Comparison of ENCODE assay signal across 7 mouse cellular contexts in genomic region chr1:120197189-120197588, GRCm38 (mm10).
DNase-seq lines count a peak whose midpoint lies in the region; TF ChIP-seq lines count a peak whose summit lies in the region.

No protein-coding gene starts in this region.

- DNase-seq in adrenal gland, adult 18-20 months (ENCODE audit: low spot score in 2 of 2), result peak; percentile 82 to 83
- DNase-seq in gastrocnemius, postnatal 10 days, result peak; percentile 76
- peak; percentile 78 for DNase-seq in kidney, adult 18-20 months
- peak; percentile 82 for DNase-seq in left cerebral cortex, postnatal 4 days
- DNase-seq in monocyte, adult 2 months (ENCODE audit: low read depth in 1 of 2, low spot score in 2 of 2), result peak; percentile 12 to 22
- DNase-seq in spleen, postnatal 14 days (ENCODE audit: low spot score in 2 of 2), result peak; percentile 33 to 63

- H3K27ac ChIP-seq in cortical plate, adult 2 months (ENCODE audit: insufficient read depth, low read length), result no peak overlapping the region

- TF ChIP-seq CTCF in cortical plate, adult 2 months (IDR thresholded peaks at IDR 0.05; ENCODE audit: extremely low read depth, insufficient read depth, low read length), result peak; percentile 91

- intact Hi-C loops in left cerebral cortex, postnatal 4 days (cut with DNase I), result loop anchor here (2.0 kb wide), 1 partner anchor 352 kb away; no protein-coding TSS in a partner anchor

- H3K4me1 ChIP-seq in cortical plate, adult 2 months (ENCODE audit: control insufficient read depth, insufficient read depth, low read length), result no peaks in the 10 kb centered on the region

- no peak for TF ChIP-seq POLR2A in cortical plate, adult 2 months (IDR thresholded peaks at IDR 0.05; ENCODE audit: extremely low read depth, insufficient read depth, low read length)

- no peak overlapping the region for H3K4me3 ChIP-seq in cortical plate, adult 2 months (ENCODE audit: insufficient read depth, low read length)

Comparison
In these comparisons a context has a peak if more than half of its experiments do, and no peak if none do; other contexts are left out.
1. DNase-seq: peak in every context shown above with its lines; median percentile 82 in adrenal gland, adult 18-20 months; 82 in left cerebral cortex, postnatal 4 days; 78 in kidney, adult 18-20 months; 76 in gastrocnemius, postnatal 10 days; 48 in spleen, postnatal 14 days; 17 in monocyte, adult 2 months.